Mouse (Mus musculus) common myeloid progenitor, adult 5-6 weeks (primary cell): Measurements from ENCODE around the gene Gm17374. TPM values are rescaled to one million over a fixed set of nuclear protein-coding genes. Genes with fewer than 3 reads are reported as not detected.
A peak's percentile ranks its signal among the peaks of the same experiment; 100 is the strongest.
"Not testable (repeated sequence)": the region's sequence is repeated elsewhere in the genome, so short reads cannot be mapped to it uniquely, and the experiment has no call there.

ENCODE experiments used
- ATAC-seq: replicated peaks from 2 replicates; pipeline ENCODE4 v1.8.0; 2016; ENCODE audit warnings: low read depth, mild to moderate bottlenecking, moderate TSS enrichment, inconsistent platforms; ENCODE audit not compliant: poor library complexity, severe bottlenecking
- total RNA-seq: library from RNA; stranded (forward); fragments of 200-1000, 187-1606 nt; gene quantifications from 2 replicates; pipeline ENCODE4 v1.2.3, GENCODE M21; 2017

Gene Gm17374
- not detected in 2 replicates for total RNA-seq

DNA sequence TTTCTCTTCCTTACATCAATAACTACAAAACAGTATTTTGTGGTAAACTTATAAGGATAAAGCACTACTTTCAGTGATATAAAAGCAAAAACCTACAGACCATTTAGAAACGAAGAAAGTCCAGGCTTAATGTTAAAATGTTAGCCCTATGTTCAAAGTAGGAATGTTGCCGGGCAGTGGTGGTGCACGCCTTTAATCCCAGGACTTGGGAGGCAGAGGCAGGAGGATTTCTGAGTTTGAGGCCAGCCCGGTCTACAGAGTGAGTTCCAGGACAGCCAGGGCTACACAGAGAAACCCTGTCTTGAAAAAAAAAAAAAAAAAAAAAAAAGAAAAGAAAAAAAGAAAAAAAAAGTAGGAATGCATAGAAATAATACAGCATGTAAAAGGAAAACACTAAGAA, at the start of gene Gm17374:
Gm17374 (plus strand) TSS at position 301 of the 400 bp plus-strand sequence.
- not testable (repeated sequence) for ATAC-seq

DNA sequence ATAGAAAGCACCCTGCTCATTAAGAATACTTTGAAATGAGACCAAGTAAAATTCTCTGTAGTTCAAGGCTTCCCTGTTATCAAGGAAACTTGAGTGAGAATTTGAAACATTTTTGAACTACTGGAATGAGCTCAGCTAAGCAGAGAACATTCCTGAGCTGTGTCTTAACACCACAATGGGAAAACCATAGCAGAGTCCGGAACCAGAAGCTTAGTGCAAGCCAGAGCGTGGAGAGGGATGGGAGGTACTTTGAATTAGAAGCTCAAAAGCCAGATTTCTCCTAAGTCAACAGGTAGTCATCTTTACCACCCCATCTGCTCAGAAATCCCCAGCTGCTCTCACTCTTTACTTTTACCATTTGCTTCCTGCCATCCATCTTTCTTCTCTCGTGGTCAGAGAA, 46.9 kb upstream of the Gm17374 start:
- ATAC-seq = no peak

DNA sequence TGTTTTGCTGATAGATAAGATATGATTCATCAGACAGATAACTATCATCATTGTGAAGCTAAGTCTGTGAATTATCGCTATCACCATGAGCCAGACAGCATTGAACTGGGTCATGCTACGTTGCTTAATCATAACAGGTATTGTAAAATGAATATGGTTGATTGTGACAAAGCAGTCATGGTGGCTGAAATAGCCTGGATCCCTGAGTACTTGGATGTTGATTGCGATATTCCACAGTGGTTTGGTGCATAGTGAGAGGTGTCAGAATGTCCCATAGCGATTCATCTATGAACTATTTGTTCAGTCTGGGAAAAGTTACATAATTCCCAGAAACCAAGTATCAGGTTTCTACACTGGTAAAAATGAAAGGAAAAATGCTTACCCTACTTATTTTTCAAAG, 44.2 kb upstream of the Gm17374 start:
- ATAC-seq = no peak

DNA sequence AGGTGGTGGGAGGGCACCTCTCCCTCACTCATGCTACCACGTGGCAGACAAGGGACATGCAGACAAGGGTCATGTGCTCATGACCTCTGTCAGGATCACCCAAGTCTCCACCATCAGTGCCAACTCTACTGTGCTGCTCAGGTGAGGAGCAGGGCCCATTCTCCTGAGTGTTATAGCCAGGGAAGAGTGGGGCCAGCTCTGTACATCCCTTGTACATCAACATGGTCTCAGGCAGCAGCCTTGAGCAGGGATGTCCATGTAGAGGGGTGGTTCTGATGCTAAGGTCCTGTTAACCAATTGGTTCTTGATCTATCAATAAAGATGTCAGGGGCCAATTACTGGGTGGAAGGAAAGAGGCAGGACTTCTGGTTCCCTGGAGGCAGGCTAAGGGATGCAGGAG, 42.9 kb upstream of the Gm17374 start:
- ATAC-seq = no peak

DNA sequence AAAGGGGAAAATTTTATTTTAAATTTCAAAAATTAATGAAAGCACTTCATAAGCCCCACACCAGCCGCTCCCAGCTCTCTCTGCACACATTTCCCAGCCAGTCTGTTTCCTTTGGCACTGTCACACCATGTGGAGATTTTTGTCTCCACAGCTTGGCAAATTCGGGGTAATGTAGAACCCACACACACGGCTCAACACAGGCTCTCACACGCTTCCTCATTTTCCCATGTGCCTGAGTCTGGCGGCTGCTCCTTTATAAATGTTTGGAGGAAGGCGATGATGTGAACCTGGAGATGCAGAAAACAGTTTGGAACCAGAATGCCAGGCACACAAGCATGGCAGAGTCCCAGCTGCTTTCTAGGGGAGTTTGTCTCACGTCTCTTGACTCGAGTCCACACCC, 38.0 kb upstream of the Gm17374 start:
- no peak for ATAC-seq

DNA sequence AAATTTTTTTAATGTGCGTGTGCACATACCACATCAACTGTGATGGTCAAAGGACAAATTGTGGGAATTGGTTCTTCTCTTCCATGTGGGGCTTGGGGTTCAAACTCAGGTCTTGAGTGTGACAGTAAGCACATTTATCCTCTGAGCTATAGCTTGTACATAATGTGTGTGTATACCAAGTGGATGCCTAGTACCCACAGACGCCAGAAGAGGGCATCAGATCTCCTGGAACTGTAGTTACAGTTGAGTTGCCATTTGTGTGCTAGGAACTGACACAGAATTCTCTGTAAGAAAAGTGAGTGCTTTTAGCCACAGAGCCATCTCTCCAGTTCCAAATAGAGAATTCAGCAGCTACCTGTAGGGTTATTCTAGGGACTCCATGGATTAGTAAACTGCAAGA, 26.3 kb upstream of the Gm17374 start:
- no peak for ATAC-seq

DNA sequence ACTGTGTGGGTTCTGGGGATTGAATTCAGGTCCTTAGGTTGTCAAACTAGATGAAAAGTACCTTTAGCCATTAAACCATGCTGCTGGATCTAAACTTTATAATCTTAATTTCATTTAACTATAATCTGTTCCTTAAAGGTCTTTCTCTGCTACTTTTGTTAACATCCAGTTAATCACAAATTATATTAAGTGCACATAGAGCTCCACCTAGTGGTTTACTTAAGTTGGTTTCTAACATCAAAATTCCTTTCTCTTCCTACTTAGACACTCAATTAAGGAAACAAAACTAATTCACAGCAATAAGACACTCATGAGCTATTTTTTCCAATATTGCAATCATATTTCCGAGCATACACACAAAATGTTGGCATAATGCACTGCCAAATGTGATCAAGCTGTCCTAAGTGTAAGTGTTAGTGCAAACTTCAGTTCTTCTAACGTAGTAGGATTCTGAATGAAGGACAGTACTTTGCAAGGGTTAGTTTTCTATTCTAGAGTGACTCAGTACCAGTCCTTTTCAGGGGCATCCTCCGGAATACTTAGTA, 7.4 kb downstream of the Gm17374 start:
- peak; percentile 42; the same call in 1 of the 2 replicates for ATAC-seq

DNA sequence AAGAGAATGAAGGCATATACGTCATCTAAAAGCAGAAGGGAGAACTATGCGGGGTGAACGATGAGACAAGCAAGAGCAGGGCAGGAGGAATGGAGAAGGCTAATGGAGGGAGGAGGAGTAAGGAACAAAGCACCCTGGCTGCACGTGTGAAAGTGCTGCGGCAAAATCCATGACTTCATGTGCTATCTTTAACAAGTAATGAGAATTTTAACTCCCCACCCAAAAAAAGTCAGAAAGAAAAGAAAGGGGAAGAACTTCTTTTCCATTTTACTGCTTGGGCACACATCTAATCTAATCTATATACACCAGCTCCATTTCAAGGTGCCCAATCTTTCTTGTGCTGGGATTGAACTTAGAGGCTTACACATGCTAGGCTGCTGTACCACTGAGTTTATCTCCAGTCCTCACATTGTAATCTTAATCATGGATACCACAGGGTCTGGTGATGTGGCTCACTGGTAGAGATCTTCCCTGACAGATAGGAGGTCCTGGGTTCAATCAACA, 11.6 kb downstream of the Gm17374 start:
- peak; percentile 92 for ATAC-seq

DNA sequence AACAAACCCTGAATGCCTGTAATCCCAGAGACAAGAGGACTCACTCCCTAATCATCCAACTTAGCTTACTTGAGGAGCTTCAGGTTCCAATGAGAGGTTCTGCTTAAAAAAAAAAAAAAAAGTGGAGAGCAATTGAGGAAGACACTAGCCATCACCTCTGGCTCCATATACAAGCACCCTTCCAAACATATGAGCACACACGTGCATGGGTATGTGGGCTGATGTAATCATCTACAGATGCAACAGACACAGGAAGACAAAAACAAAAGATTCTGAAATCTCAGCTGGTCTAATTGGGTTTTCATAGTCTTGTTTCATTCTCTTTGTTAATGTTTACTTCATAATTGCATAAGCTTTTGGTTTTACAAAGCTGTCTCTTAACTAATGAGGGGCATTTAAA, 17.2 kb downstream of the Gm17374 start:
- no peak for ATAC-seq

DNA sequence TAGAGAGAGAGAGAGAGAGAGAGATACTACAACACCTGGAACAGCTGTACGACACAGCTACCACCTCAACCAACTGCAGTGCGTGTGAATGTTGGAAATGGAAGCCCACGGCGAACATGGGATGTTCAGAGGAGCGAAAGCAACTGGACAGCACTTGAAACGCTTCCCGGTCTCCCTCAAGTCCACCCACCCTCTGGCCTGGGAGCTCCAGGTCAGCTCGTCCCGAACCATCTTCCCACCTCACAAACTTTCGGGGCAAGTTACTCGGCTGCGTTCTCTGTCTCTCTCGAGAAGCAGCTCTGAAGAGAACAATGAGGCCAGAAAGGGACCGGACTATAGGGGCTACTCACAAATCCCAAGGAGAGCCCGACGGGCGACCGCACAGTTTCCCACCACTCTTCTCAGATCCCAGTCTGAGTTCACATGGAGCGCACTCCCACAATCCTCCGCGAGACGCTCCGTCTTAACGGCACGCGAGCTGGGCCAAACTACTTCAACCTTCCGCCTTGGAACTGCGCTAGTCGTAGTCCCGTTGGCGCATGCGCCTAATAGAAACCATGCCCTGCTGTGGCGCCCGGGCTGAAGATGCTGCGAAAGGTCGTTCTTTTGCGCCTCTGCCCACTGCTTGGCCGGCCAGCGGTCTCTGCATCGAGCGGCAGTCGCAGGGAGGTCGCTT, 18.4 kb downstream of the Gm17374 start, which contains the start of the genes Esf1 and Ndufaf5:
Esf1 (minus strand) TSS at position 438 of the 676 bp plus-strand sequence.
Ndufaf5 (plus strand) TSS at position 523 of the 676 bp plus-strand sequence.
- peak; percentile 98 for ATAC-seq

DNA sequence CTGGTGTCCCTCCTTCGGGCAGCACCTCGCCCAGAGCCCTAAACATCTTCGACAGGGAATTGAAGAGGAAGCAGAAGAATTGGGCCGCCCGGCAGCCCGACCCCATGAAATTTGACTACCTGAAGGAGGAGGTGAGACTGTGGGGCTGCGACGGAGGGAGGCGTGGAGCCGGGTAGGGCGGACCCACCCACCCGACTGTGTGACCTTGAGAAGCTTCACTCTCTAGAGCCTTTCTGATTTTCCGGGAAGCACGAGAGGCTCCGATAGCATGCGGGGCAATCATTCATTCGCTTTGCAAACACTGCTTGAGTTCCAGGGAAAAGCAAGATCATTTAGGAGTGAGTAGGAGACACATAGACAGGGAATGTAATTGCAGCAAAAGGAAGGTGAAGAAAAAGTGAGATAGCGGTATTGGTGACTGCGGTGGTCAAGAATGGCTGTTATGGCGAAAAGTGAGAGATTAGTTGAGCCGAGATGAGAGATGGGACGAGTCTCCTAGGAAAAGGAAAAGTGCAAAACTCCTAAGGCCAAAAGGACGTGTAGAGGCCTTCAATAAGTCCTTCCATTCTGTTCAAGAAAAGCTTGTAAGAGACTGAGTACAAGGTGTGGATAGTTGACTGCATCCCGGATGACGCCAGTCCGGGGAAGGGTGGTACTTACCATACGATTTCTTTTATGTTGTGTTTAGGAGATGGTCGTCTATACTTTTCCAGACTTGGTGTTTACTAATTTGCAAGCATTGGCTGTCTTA, 19.1 kb downstream of the Gm17374 start:
- ATAC-seq = peak; percentile 75

DNA sequence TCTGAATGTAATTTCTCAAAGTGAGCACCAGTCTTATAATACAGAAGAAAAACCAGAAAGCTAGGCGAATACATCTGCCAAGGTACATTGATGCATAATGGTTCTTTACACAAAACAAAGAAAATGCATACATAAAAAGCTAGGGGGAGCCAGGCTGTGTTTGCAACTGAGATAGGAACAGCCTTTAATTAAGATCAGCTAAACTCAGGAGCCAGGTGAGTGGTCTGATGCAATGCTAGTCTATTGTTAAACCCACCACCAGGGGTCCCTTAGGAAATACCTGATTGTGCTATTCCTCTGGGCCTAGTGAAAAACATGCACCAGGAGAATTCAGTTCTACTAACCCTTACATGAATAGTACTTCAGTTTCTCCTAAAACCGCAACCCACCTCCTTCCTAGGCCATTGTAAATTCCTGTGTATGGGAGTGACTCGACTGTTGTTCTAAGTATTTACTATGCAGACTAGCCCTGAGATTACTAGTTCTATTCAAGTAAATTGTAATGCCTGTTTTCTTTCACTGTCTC, 33.9 kb downstream of the Gm17374 start:
- ATAC-seq = not testable (repeated sequence)

DNA sequence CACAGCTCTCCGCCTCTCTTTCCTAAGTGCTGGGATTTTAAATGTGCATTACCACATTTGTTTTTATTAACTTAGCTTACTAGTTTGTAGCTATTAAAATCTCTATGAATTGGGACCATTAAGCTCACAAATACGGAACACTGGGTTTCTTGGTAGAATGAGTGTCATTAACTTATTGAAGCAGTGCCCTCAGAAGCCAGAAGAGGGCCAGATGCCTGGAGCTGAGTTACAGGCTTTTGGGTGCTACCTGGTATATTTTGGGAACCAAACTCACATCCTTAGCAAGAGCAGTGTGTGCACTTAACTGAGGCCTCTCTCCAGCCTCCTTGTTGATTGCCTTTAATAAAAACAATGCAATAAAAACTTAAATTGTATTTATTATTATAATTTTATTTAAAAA, 48.9 kb downstream of the Gm17374 start:
- ATAC-seq = 0 out of 2 replicates have a peak, but pooled peaks have one; percentile 45

DNA sequence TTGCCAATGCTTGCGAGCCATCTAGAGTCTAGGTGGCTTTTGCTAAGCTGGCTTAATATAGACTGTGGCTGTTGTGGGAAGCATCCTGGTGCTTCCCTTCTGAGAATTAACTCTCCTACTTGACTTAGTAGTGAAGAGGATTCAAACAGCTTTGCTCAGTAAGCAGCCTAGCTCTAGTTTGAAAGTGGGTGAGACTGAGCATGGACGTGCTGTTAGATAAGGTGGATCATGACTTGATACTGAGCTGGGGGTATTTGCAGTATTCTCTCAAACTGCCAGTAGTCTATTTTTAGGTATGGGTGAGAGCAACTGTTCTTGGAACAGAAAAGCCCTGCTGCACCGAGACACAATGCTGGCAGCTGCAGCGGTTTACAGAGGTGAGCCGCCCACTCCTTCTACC, 50.7 kb downstream of the Gm17374 start:
- 0 out of 2 replicates have a peak, but pooled peaks have one; percentile 18 for ATAC-seq

Other genes with a start within 250 kb of the Gm17374 start
- 25.8 and 26.5 TPM in 2 replicates for gene Tasp1, start 85.2 kb upstream of the Gm17374 start, total RNA-seq
- 97.0 and 119 TPM in 2 replicates for gene Esf1, start 18.5 kb downstream of the Gm17374 start, total RNA-seq
- gene Ndufaf5, start 18.6 kb downstream of the Gm17374 start, total RNA-seq = 23.1 and 34.8 TPM in 2 replicates
- not detected in 2 replicates for gene Sel1l2, start 237.7 kb downstream of the Gm17374 start, total RNA-seq
- 10.0 and 12.1 TPM in 2 replicates for gene Macrod2, start 243.3 kb downstream of the Gm17374 start, total RNA-seq